Mouse (Mus musculus) spleen, adult 2 months (tissue): ENCODE results near the gene Tenm3.

Source experiments
- CTCF ChIP-seq: fragments of 200-500 bp; IDR thresholded peaks from 2 replicates; pipeline ENCODE4 v1.5.1; 2011; ENCODE audit warnings: mild to moderate bottlenecking, inconsistent platforms; ENCODE audit not compliant: insufficient read depth, insufficient read length, insufficient replicate concordance; ENCODE audit errors: extremely low read depth
- POLR2A ChIP-seq: fragments of 200-500 bp; IDR thresholded peaks from 2 replicates; pipeline ENCODE4 v1.6.1; 2011; ENCODE audit warnings: low read depth, low read length, inconsistent platforms

DNA sequence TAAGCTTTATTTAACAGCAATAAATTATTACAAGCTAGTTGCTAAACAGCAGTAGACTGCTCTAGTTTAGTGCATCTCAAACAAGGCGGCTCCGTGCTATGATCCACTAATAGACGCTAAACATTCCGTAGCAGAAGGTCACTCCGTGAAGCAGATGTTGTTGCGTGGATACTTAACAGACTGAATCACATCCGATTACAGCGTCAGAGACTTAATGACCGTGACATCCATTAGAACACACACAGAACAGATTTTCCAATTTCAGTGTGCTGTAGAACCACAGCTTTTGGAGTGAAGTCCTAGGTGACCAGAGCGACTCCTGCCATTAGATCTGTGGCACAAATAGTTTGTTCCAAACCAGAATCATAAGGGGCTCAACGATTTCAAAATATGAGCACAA is 426.0 kb downstream of the Tenm3 start:
- TF ChIP-seq CTCF (no peak), POLR2A (no peak)
